In the genomic region with DNA sequence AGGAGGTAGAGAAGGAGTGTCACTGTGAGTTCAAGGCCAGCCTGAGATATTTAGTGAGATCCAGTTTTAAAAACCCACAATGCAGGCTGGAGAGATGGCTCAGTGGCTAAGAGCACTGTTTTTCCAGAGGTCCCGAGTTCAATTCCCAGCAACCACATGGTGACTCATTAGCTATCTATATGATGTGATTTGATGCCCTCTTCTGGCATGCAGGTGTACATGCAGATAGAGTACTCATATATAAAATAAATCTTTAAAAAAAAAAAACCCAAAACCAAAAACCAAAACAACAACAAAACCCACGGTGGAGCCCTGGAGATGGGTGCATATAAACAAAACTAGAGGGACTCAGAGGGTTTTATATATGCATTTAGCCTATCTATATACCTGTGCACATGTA, we compare ENCODE assay signal across 14 mouse cellular contexts. TPM values are rescaled to one million over a fixed set of nuclear protein-coding genes. Genes with fewer than 3 reads are reported as not detected.
DNase-seq lines count a peak whose midpoint lies in the region; ATAC-seq and TF ChIP-seq lines count a peak whose summit lies in the region.
"Had no signal": no experiment of that assay in that cellular context is flagged by ENCODE, and none has a peak within 500 bp of the region (broad histone marks: within the 10 kb centered on the region; RNA-seq: fewer than 3 reads in every experiment).

No protein-coding gene starts in this region.

- no peak overlapping the region for H3K27ac ChIP-seq in heart, adult 2 months
- H3K27ac ChIP-seq in midbrain, embryonic 10.5 days (replicated peaks), result no peak overlapping the region
- no peak overlapping the region for H3K27ac ChIP-seq in midbrain, embryonic 11.5 days (ENCODE audit: low read depth, low read length)
- H3K27ac ChIP-seq: embryonic facial prominence, embryonic 13.5 days; heart, embryonic 10.5 days; limb, embryonic 12.5 days had no signal

- H3K4me1 ChIP-seq in heart, adult 2 months (ENCODE audit: control insufficient read depth, insufficient read depth, low read length), result peaks cover 2% of the 10 kb centered on the region
- peaks cover 22% of the 10 kb centered on the region for H3K4me1 ChIP-seq in midbrain, embryonic 10.5 days
- H3K4me1 ChIP-seq in midbrain, embryonic 11.5 days (ENCODE audit: control insufficient read depth, insufficient read depth, low read length), result peaks cover 13% of the 10 kb centered on the region

- 66% methylated on average over 2 of the region's 2 CpGs for WGBS in heart, adult 2 months
- WGBS in midbrain, embryonic 10.5 days, result 87% methylated on average over 2 of the region's 2 CpGs
- 90% methylated on average over 2 of the region's 2 CpGs for WGBS in midbrain, embryonic 11.5 days

- TF ChIP-seq CTCF in heart, adult 2 months (IDR thresholded peaks at IDR 0.05), result peak; percentile 53

- no peaks in the 10 kb centered on the region for H3K9me3 ChIP-seq in midbrain, embryonic 10.5 days (replicated peaks)
- no peaks in the 10 kb centered on the region for H3K9me3 ChIP-seq in midbrain, embryonic 11.5 days (ENCODE audit: control insufficient read depth, low read length)
- H3K9me3 ChIP-seq: embryonic facial prominence, embryonic 13.5 days; heart, embryonic 10.5 days; limb, embryonic 12.5 days had no signal

- TF ChIP-seq EP300 in heart, adult 2 months (IDR thresholded peaks at IDR 0.05; ENCODE audit: insufficient read depth, low read depth, low read length), result no peak

- no peak for ATAC-seq in midbrain, embryonic 11.5 days (ENCODE audit: low FRiP score)

- H3K4me2 ChIP-seq in midbrain, embryonic 11.5 days, result no peak overlapping the region

- no peak overlapping the region for H3K4me3 ChIP-seq in heart, adult 2 months
- H3K4me3 ChIP-seq in midbrain, embryonic 10.5 days, result peak overlapping the region; percentile 85; the same call in 1 of the 2 replicates
- no peak overlapping the region for H3K4me3 ChIP-seq in midbrain, embryonic 11.5 days (ENCODE audit: low read depth, low read length)
- H3K4me3 ChIP-seq: heart, embryonic 10.5 days; limb, embryonic 12.5 days had no signal

- intact Hi-C loops in heart, adult 2 months (cut with DNase I), result loop anchor here (2.0 kb wide), 1 partner anchor 77 kb away; no protein-coding TSS in a partner anchor
- intact Hi-C loops in heart, postnatal 25 days (cut with DNase I), result loop anchor here (1.0 kb wide), 1 partner anchor 27 kb away; no protein-coding TSS in a partner anchor
- intact Hi-C loops in heart, postnatal 14 days (cut with DNase I), result no loop called here

- H3K9ac ChIP-seq in heart, adult 2 months (ENCODE audit: low read depth, low read length), result no peak overlapping the region
- no peak overlapping the region for H3K9ac ChIP-seq in midbrain, embryonic 11.5 days (ENCODE audit: low read length)
- H3K9ac ChIP-seq: limb, embryonic 12.5 days had no signal

- H3K27me3 ChIP-seq in heart, adult 2 months (ENCODE audit: control insufficient read depth, insufficient read depth, low read length), result no peaks in the 10 kb centered on the region
- H3K27me3 ChIP-seq in midbrain, embryonic 10.5 days (ENCODE audit: low read depth, poor library complexity, severe bottlenecking), result no peaks in the 10 kb centered on the region
- no peaks in the 10 kb centered on the region for H3K27me3 ChIP-seq in midbrain, embryonic 11.5 days (ENCODE audit: control insufficient read depth, insufficient read depth, low read length)
- H3K27me3 ChIP-seq: embryonic facial prominence, embryonic 13.5 days; limb, embryonic 12.5 days had no signal

- no peaks in the 10 kb centered on the region for H3K79me2 ChIP-seq in heart, adult 2 months (replicated peaks; ENCODE audit: control insufficient read depth, insufficient read depth, low read length)

- no peaks in the 10 kb centered on the region for H3K36me3 ChIP-seq in heart, adult 2 months (ENCODE audit: control insufficient read depth, insufficient read depth, low read length)
- H3K36me3 ChIP-seq in midbrain, embryonic 10.5 days, result peaks cover 84% of the 10 kb centered on the region
- peaks cover 15% of the 10 kb centered on the region for H3K36me3 ChIP-seq in midbrain, embryonic 11.5 days (ENCODE audit: control insufficient read depth, insufficient read depth, low read length)

- TF ChIP-seq POLR2A in heart, adult 2 months (IDR thresholded peaks at IDR 0.05; ENCODE audit: insufficient read depth, low read depth, low read length), result no peak

- DNase-seq in heart, adult 2 months, result no peak
- DNase-seq in heart, adult 11 months, result no peak
- no peak for DNase-seq in midbrain, embryonic 10.5 days (ENCODE audit: low spot score)
- DNase-seq in midbrain, embryonic 11.5 days (ENCODE audit: low spot score, missing footprints), result no peak
- peak; percentile 64 for DNase-seq in induced T-regulatory cell, adult 2 months (ENCODE audit: low read depth)
- DNase-seq in c-Kit-positive CD71-positive TER-119-positive erythroid progenitor cells, embryonic 14.5 days (ENCODE audit: low spot score), result no peak
- DNase-seq in heart, postnatal 25 days (ENCODE audit: low spot score), result no peak
- DNase-seq in heart, postnatal 14 days, result no peak
- DNase-seq: cerebellum, adult 9-11 months; kidney, adult 11 months; right cerebral cortex, postnatal 4 days had no signal

RNA-seq across cellular contexts. Expression of gene Atat1, which starts 2.3 kb away (rescaled TPM):
- total RNA-seq in heart, adult 2 months (2021), result 1 to 10 TPM; 6.0 TPM
- 22.0 and 24.3 TPM in 2 replicates for polyA plus RNA-seq in heart, adult 2 months (2012; rRNA removed)
- polyA plus RNA-seq in midbrain, embryonic 10.5 days (2016; fragmentation: Nextera tagmentation; extraction: Ambion mirVana), result 124 and 178 TPM in 2 replicates
- 158 and 168 TPM in 2 replicates for polyA plus RNA-seq in midbrain, embryonic 11.5 days (2014; fragmentation: Nextera tagmentation; extraction: Ambion mirVana)
- total RNA-seq in heart, postnatal 25 days (2021), result 1 to 10 TPM; 7.7 TPM
- total RNA-seq in heart, postnatal 14 days (2021), result 1 to 10 TPM; 7.7 to 9.5 TPM

RNA-seq across cellular contexts. Expression of gene Mrps18b, which starts 8.6 kb away (rescaled TPM):
- 10 to 100 TPM; 50.9 to 56.2 TPM for total RNA-seq in heart, adult 2 months (2021)
- polyA plus RNA-seq in heart, adult 2 months (2012; rRNA removed), result 76.0 and 99.7 TPM in 2 replicates
- 72.2 and 92.6 TPM in 2 replicates for polyA plus RNA-seq in midbrain, embryonic 10.5 days (2016; fragmentation: Nextera tagmentation; extraction: Ambion mirVana)
- polyA plus RNA-seq in midbrain, embryonic 11.5 days (2014; fragmentation: Nextera tagmentation; extraction: Ambion mirVana), result 57.1 and 61.8 TPM in 2 replicates
- total RNA-seq in heart, postnatal 25 days (2021), result 10 to 100 TPM; 51.7 to 55.3 TPM
- 10 to 100 TPM; 47.9 to 49.0 TPM for total RNA-seq in heart, postnatal 14 days (2021)

RNA-seq across cellular contexts. Expression of gene Ppp1r10, which starts 8.6 kb away (rescaled TPM):
- total RNA-seq in heart, adult 2 months (2021), result 10 to 100 TPM; 26.4 to 40.9 TPM
- polyA plus RNA-seq in heart, adult 2 months (2012; rRNA removed), result 18.1 and 18.7 TPM in 2 replicates
- polyA plus RNA-seq in midbrain, embryonic 10.5 days (2016; fragmentation: Nextera tagmentation; extraction: Ambion mirVana), result 58.8 and 63.3 TPM in 2 replicates
- 44.3 TPM in 2 replicates for polyA plus RNA-seq in midbrain, embryonic 11.5 days (2014; fragmentation: Nextera tagmentation; extraction: Ambion mirVana)
- 10 to 100 TPM; 30.4 to 34.5 TPM for total RNA-seq in heart, postnatal 25 days (2021)
- total RNA-seq in heart, postnatal 14 days (2021), result 10 to 100 TPM; 43.4 to 49.0 TPM

RNA-seq across cellular contexts. Expression of gene 2310061I04Rik, which starts 10.4 kb away (rescaled TPM):
- total RNA-seq in heart, adult 2 months (2021), result 100 to 1,000 TPM in 1 of 2 experiments, 10 to 100 TPM in 1; 99.4 to 116 TPM
- polyA plus RNA-seq in heart, adult 2 months (2012; rRNA removed), result 164 and 176 TPM in 2 replicates
- polyA plus RNA-seq in midbrain, embryonic 10.5 days (2016; fragmentation: Nextera tagmentation; extraction: Ambion mirVana), result 29.0 and 29.6 TPM in 2 replicates
- 22.7 and 23.3 TPM in 2 replicates for polyA plus RNA-seq in midbrain, embryonic 11.5 days (2014; fragmentation: Nextera tagmentation; extraction: Ambion mirVana)
- total RNA-seq in heart, postnatal 25 days (2021), result 100 to 1,000 TPM; 112 to 116 TPM
- 10 to 100 TPM; 83.9 to 89.3 TPM for total RNA-seq in heart, postnatal 14 days (2021)

RNA-seq across cellular contexts. Expression of gene Dhx16, which starts 28.0 kb away (rescaled TPM):
- 10 to 100 TPM; 19.3 to 20.3 TPM for total RNA-seq in heart, adult 2 months (2021)
- 27.7 and 38.0 TPM in 2 replicates for polyA plus RNA-seq in heart, adult 2 months (2012; rRNA removed)
- 51.6 and 54.3 TPM in 2 replicates for polyA plus RNA-seq in midbrain, embryonic 10.5 days (2016; fragmentation: Nextera tagmentation; extraction: Ambion mirVana)
- polyA plus RNA-seq in midbrain, embryonic 11.5 days (2014; fragmentation: Nextera tagmentation; extraction: Ambion mirVana), result 39.0 and 43.6 TPM in 2 replicates
- total RNA-seq in heart, postnatal 25 days (2021), result 10 to 100 TPM; 19.2 to 20.1 TPM
- 10 to 100 TPM; 20.6 to 24.9 TPM for total RNA-seq in heart, postnatal 14 days (2021)
